Mouse (Mus musculus) spleen, adult 2 months (tissue): ENCODE data around the gene Rptor.

Experiments
- CTCF ChIP-seq: fragments of 200-500 bp; IDR thresholded peaks from 2 replicates; pipeline ENCODE4 v1.5.1; 2011; ENCODE audit warnings: mild to moderate bottlenecking, inconsistent platforms; ENCODE audit not compliant: insufficient read depth, insufficient read length, insufficient replicate concordance; ENCODE audit errors: extremely low read depth
- POLR2A ChIP-seq: fragments of 200-500 bp; IDR thresholded peaks from 2 replicates; pipeline ENCODE4 v1.6.1; 2011; ENCODE audit warnings: low read depth, low read length, inconsistent platforms

- TF ChIP-seq CTCF: no peak
- TF ChIP-seq POLR2A: no peak
Observed at GRCm38 (mm10) chr11:119767525-119767924, 164.8 kb downstream of the Rptor start.
